Comparison of ENCODE assay signal across 14 mouse cellular contexts in the genomic region with DNA sequence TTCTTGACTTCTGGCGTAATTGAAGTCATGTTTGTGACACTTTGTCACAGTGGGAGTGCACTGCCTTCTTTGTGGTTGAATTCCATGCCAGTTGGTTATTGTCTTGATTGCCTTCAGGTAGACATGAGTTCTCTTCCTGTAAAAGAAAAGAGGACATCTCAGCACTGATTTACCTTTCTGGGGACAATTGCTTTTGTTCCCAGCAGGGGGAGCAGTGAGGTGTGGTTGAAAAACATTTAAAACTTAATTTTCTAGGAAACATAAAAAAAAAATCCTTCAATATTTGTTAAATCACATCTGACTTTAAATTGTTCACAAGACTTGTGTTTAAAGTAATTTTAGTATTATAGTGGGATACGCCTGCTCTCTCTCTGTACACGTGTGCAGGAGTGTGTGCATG. TPM values are rescaled to one million over a fixed set of nuclear protein-coding genes. Genes with fewer than 3 reads are reported as not detected.
DNase-seq lines count a peak whose midpoint lies in the region; ATAC-seq and TF ChIP-seq lines count a peak whose summit lies in the region.
"Had no signal": no experiment of that assay in that cellular context is flagged by ENCODE, and none has a peak within 500 bp of the region (broad histone marks: within the 10 kb centered on the region; RNA-seq: fewer than 3 reads in every experiment).

No protein-coding gene starts in this region.

- H3K9me3 ChIP-seq in forebrain, embryonic 14.5 days (replicated peaks; ENCODE audit: control insufficient read depth, low read length), result no peaks in the 10 kb centered on the region
- no peaks in the 10 kb centered on the region for H3K9me3 ChIP-seq in forebrain, embryonic 15.5 days
- no peaks in the 10 kb centered on the region for H3K9me3 ChIP-seq in forebrain, embryonic 16.5 days (ENCODE audit: control insufficient read depth, low read length)
- H3K9me3 ChIP-seq: embryonic facial prominence, embryonic 12.5 days; forebrain, embryonic 12.5 days; midbrain, embryonic 10.5 days had no signal

- H3K4me3 ChIP-seq in forebrain, embryonic 14.5 days (ENCODE audit: low read depth, low read length), result no peak overlapping the region
- H3K4me3 ChIP-seq in forebrain, embryonic 15.5 days, result no peak overlapping the region
- H3K4me3 ChIP-seq in left cerebral cortex, adult 2 months, result no peak overlapping the region
- H3K4me3 ChIP-seq in forebrain, embryonic 16.5 days (replicated peaks; ENCODE audit: low read length), result no peak overlapping the region
- H3K4me3 ChIP-seq: embryonic facial prominence, embryonic 12.5 days; forebrain, embryonic 12.5 days; midbrain, embryonic 10.5 days had no signal

- TF ChIP-seq POLR2A in brain, embryonic 14.5 days (IDR thresholded peaks at IDR 0.05; ENCODE audit: borderline replicate concordance, extremely low read depth, insufficient read depth, insufficient read length, poor library complexity, severe bottlenecking), result no peak

- no peak overlapping the region for H3K27ac ChIP-seq in forebrain, embryonic 14.5 days (ENCODE audit: low read depth, low read length)
- H3K27ac ChIP-seq in forebrain, embryonic 15.5 days (replicated peaks), result no peak overlapping the region
- H3K27ac ChIP-seq in left cerebral cortex, adult 2 months, result no peak overlapping the region
- no peak overlapping the region for H3K27ac ChIP-seq in forebrain, embryonic 16.5 days (ENCODE audit: low read length)
- H3K27ac ChIP-seq: embryonic facial prominence, embryonic 12.5 days; forebrain, embryonic 12.5 days; midbrain, embryonic 10.5 days had no signal

- H3K4me2 ChIP-seq in forebrain, embryonic 14.5 days (ENCODE audit: low read length), result no peak overlapping the region
- no peak overlapping the region for H3K4me2 ChIP-seq in forebrain, embryonic 15.5 days (replicated peaks)
- no peak overlapping the region for H3K4me2 ChIP-seq in forebrain, embryonic 16.5 days (ENCODE audit: low read length)
- H3K4me2 ChIP-seq: embryonic facial prominence, embryonic 12.5 days; forebrain, embryonic 12.5 days had no signal

- no peaks in the 10 kb centered on the region for H3K27me3 ChIP-seq in forebrain, embryonic 14.5 days (replicated peaks; ENCODE audit: control insufficient read depth, insufficient read depth, low read length)
- H3K27me3 ChIP-seq in forebrain, embryonic 15.5 days, result no peaks in the 10 kb centered on the region
- no peaks in the 10 kb centered on the region for H3K27me3 ChIP-seq in forebrain, embryonic 16.5 days (replicated peaks; ENCODE audit: control insufficient read depth, insufficient read depth, low read length)
- H3K27me3 ChIP-seq: embryonic facial prominence, embryonic 12.5 days; forebrain, embryonic 12.5 days had no signal

- peak; percentile 71 for TF ChIP-seq CTCF in left cerebral cortex, adult 2 months (IDR thresholded peaks at IDR 0.05)
- peak; percentile 37; the same call in 1 of the 2 replicates for TF ChIP-seq CTCF in brain, embryonic 14.5 days (IDR thresholded peaks at IDR 0.05; ENCODE audit: borderline replicate concordance, extremely low read depth, insufficient read depth, insufficient read length)

- WGBS in forebrain, embryonic 14.5 days, result 77% methylated on average over 3 of the region's 3 CpGs
- WGBS in forebrain, embryonic 15.5 days, result 78% methylated on average over 3 of the region's 3 CpGs
- 78% methylated on average over 3 of the region's 3 CpGs for WGBS in forebrain, embryonic 16.5 days

- no peaks in the 10 kb centered on the region for H3K4me1 ChIP-seq in forebrain, embryonic 14.5 days (ENCODE audit: control insufficient read depth, insufficient read depth, low read length)
- no peaks in the 10 kb centered on the region for H3K4me1 ChIP-seq in forebrain, embryonic 15.5 days
- no peaks in the 10 kb centered on the region for H3K4me1 ChIP-seq in forebrain, embryonic 16.5 days (replicated peaks; ENCODE audit: control insufficient read depth, insufficient read depth, low read length)
- H3K4me1 ChIP-seq: midbrain, embryonic 10.5 days had no signal

- intact Hi-C loops in left cerebral cortex, adult 2 months (cut with DNase I), result loop anchor here (2.0 kb wide), 1 partner anchor 194 kb away; a partner anchor contains a TSS
- intact Hi-C loops in left cerebral cortex, postnatal 36 days (cut with DNase I), result loop anchor here (5.0 kb wide), 1 partner anchor 194 kb away; a partner anchor contains a TSS

- peaks cover 35% of the 10 kb centered on the region for H3K36me3 ChIP-seq in forebrain, embryonic 14.5 days (ENCODE audit: control insufficient read depth, insufficient read depth, low read length)
- peaks cover 26% of the 10 kb centered on the region for H3K36me3 ChIP-seq in forebrain, embryonic 15.5 days
- H3K36me3 ChIP-seq in forebrain, embryonic 16.5 days (ENCODE audit: control insufficient read depth, insufficient read depth), result peaks cover 11% of the 10 kb centered on the region

- ATAC-seq in forebrain, embryonic 14.5 days, result no peak
- ATAC-seq in forebrain, embryonic 15.5 days (replicated peaks), result no peak
- ATAC-seq in forebrain, embryonic 16.5 days, result no peak

- no peak overlapping the region for H3K9ac ChIP-seq in forebrain, embryonic 14.5 days (ENCODE audit: low read length)
- H3K9ac ChIP-seq in forebrain, embryonic 15.5 days (replicated peaks), result no peak overlapping the region
- no peak overlapping the region for H3K9ac ChIP-seq in forebrain, embryonic 16.5 days (replicated peaks; ENCODE audit: low read depth, low read length)
- H3K9ac ChIP-seq: embryonic facial prominence, embryonic 12.5 days; forebrain, embryonic 12.5 days had no signal

- peak; percentile 33 for DNase-seq in forebrain, embryonic 14.5 days (ENCODE audit: low spot score)
- DNase-seq in left cerebral cortex, adult 2 months (ENCODE audit: extremely low spot score in 1 of 2, low spot score in 2 of 2), result no peak
- no peak for DNase-seq in left cerebral cortex, postnatal 36 days (ENCODE audit: low spot score in 2 of 2)
- peak; percentile 16 for DNase-seq in A20 (ENCODE audit: low read depth, low spot score)
- peak; percentile 27 for DNase-seq in brain, embryonic 14.5 days (ENCODE audit: low read depth)
- no peak for DNase-seq in spleen, adult 18-20 months
- DNase-seq: adrenal gland, adult 2 months; lung, adult 18-20 months; right cerebral cortex, postnatal 14 days had no signal

RNA-seq across cellular contexts. Expression of a gene that starts 52.7 kb away (rescaled TPM):
- 516 and 535 TPM in 2 replicates for polyA plus RNA-seq in forebrain, embryonic 14.5 days (2014; fragmentation: Nextera tagmentation; extraction: Ambion mirVana)
- 517 and 526 TPM in 2 replicates for polyA plus RNA-seq in forebrain, embryonic 15.5 days (2015; fragmentation: Nextera tagmentation; extraction: Ambion mirVana)
- 100 to 1,000 TPM; 238 to 262 TPM for total RNA-seq in left cerebral cortex, adult 2 months (2021)
- total RNA-seq in left cerebral cortex, postnatal 36 days (2021), result 100 to 1,000 TPM; 253 to 267 TPM
- 310 and 373 TPM in 2 replicates for polyA plus RNA-seq in brain, embryonic 14.5 days (2012; rRNA removed)
- 531 and 554 TPM in 2 replicates for polyA plus RNA-seq in forebrain, embryonic 16.5 days (2015; fragmentation: Nextera tagmentation; extraction: Ambion mirVana)

Comparison
In these comparisons a context has a peak if more than half of its experiments do, and no peak if none do; other contexts are left out.
1. DNase-seq: peak in forebrain, embryonic 14.5 days (single experiment), A20 (single experiment) and brain, embryonic 14.5 days (single experiment); none in left cerebral cortex, adult 2 months (0 of 2), left cerebral cortex, postnatal 36 days (0 of 2) and spleen, adult 18-20 months (0 of 2).